Mouse (Mus musculus) neural tube, embryonic 13.5 days (tissue): ENCODE measurements around the gene Ttc34. TPM values are rescaled to one million over a fixed set of nuclear protein-coding genes. Genes with fewer than 3 reads are reported as not detected.
A peak's percentile ranks its signal among the peaks of the same experiment; 100 is the strongest.

Experiments
- ATAC-seq: fragments of 200-750 bp; cut with Nextera tagmentation; 2 replicates; pipeline ENCODE4 v1.8.0; 2017; ENCODE audit warnings: low read depth, mild to moderate bottlenecking, moderate TSS enrichment, moderate library complexity
- H3K27ac ChIP-seq: fragments of 300-500 bp; sonication (generic); replicated peaks from 2 replicates; pipeline ENCODE4 v1.5.1; 2015; ENCODE audit warnings: moderate library complexity, mild to moderate bottlenecking, inconsistent platforms
- H3K27me3 ChIP-seq: fragments of 300-500 bp; sonication (generic); 2 replicates; pipeline ENCODE4 v1.6.1; 2015; ENCODE audit warnings: mild to moderate bottlenecking, inconsistent platforms
- H3K36me3 ChIP-seq: fragments of 300-500 bp; sonication (generic); 2 replicates; pipeline ENCODE4 v1.6.1; 2015; ENCODE audit warnings: mild to moderate bottlenecking, inconsistent platforms
- H3K4me1 ChIP-seq: fragments of 300-500 bp; sonication (generic); replicated peaks from 2 replicates; pipeline ENCODE4 v1.6.1; 2015; ENCODE audit warnings: inconsistent platforms
- H3K4me2 ChIP-seq: fragments of 300-500 bp; sonication (generic); 2 replicates; pipeline ENCODE4 v1.6.1; 2015; ENCODE audit warnings: inconsistent platforms, mild to moderate bottlenecking, moderate library complexity
- H3K4me3 ChIP-seq: fragments of 300-500 bp; sonication (generic); 2 replicates; pipeline ENCODE4 v1.5.1; 2015; ENCODE audit warnings: mild to moderate bottlenecking, inconsistent platforms
- H3K9ac ChIP-seq: fragments of 300-500 bp; sonication (generic); 2 replicates; pipeline ENCODE4 v1.6.1; 2015; ENCODE audit warnings: moderate library complexity, mild to moderate bottlenecking, inconsistent platforms
- H3K9me3 ChIP-seq: fragments of 300-500 bp; sonication (generic); 2 replicates; pipeline ENCODE4 v1.6.1; 2016; ENCODE audit warnings: inconsistent platforms
- WGBS: fragments of 180-500 bp; shearing (Covaris S2); methylation state at CpG from one replicate; pipeline ENCODE4 v1.1.7; 2015; 5-methylcytosine and 5-hydroxymethylcytosine counted together
- polyA plus RNA-seq: library from polyadenylated mRNA; unstranded; fragments of >200 nt; fragmentation: Nextera tagmentation; extraction: Ambion mirVana; gene quantifications from 2 replicates; pipeline ENCODE4 v1.2.1, GENCODE M21; 2015

Gene Ttc34
- polyA plus RNA-seq, 1 experiment from 2014 or later = 0.52 TPM

DNA sequence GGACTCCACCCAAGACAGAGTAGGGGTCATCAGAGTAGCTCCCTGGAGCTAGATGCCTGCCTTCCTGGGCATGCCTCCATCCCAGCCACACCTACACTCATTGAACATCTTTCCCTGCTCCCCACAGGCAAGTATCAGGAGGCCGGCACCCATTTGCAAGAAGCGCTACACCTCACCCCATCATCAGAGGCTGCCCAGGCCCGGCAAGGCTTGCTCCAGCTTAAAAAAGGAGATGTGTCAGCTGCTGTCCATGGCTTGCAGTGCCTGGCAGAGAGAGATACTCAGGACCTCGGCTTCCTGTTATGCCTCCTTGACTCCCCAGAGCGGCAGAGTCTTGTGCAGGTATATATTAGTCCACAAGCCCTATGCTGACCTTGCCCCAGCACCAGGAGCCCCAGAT lies 24.7 kb downstream of the Ttc34 start:
- no peak for ATAC-seq
- Histone ChIP-seq H3K27ac (no peak overlapping the region), H3K4me1 (peaks cover 14% of the 10 kb centered on the region), H3K4me3 (no peak overlapping the region), H3K36me3 (no peaks in the 10 kb centered on the region), H3K27me3 (peaks cover 5% of the 10 kb centered on the region), H3K9ac (no peak overlapping the region), H3K4me2 (no peak overlapping the region), H3K9me3 (no peaks in the 10 kb centered on the region)
- 72% methylated on average over 5 of the region's 5 CpGs for WGBS

- H3K4me2 ChIP-seq = no peak overlapping the region; the same call in 1 of the 2 replicates
Measured at GRCm38 (mm10) chr4:154863436-154863935, 26.2 kb downstream of the Ttc34 start.

DNA sequence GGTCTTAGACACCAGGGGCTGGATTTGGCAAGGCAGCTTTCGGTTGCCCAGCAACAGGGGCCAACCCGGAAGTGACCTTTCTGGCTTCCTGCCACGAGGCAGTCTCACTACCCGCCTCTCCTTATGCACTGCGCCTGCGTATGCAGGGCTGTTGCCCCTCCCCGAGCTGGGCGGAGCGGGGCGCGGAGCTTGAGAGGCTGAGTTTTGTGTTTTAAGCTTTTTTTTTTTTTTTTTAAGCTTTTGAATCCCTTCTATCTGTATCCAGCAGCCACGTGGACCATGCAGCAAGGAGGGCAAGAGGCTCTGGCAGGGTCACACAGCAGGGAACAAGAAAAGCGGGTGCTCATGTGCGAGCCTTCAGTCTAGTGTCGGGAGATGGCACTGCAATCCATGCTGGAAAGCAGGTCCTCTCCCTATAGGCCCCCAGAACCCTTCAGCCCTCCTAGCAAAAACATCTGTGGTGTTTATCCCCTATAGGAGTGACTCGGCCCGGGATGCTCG lies 27.1 kb downstream of the Ttc34 start:
- WGBS = under 1% methylated on average over 18 of the region's 18 CpGs

More at GRCm38 (mm10) chr4:154863436-154863935, 26.2 kb downstream of the Ttc34 start:
- ATAC-seq = no peak
- no peak overlapping the region for H3K4me3 ChIP-seq
- no peaks in the 10 kb centered on the region for H3K36me3 ChIP-seq
- H3K27me3 ChIP-seq = peaks cover 9% of the 10 kb centered on the region
- 0 out of 2 replicates have a peak overlapping the region, but pooled peaks have one; percentile 83 for H3K27ac ChIP-seq
- H3K9ac ChIP-seq = peak overlapping the region; percentile 47; the same call in 1 of the 2 replicates
- H3K4me1 ChIP-seq = peaks cover 14% of the 10 kb centered on the region
- WGBS = 85% methylated on average over 3 of the region's 3 CpGs
- no peaks in the 10 kb centered on the region for H3K9me3 ChIP-seq

GRCm38 (mm10) chr4:154864961-154865760 lies 27.9 kb downstream of the Ttc34 start:
- Histone ChIP-seq H3K4me3 (peak overlapping the region; percentile 40; the same call in 1 of the 2 replicates), H3K9ac (peak overlapping the region; percentile 72), H3K27me3 (peaks cover 7% of the 10 kb centered on the region; the same call in 1 of the 2 replicates), H3K4me2 (peak overlapping the region; percentile 61), H3K27ac (peak overlapping the region; percentile 83), H3K9me3 (no peaks in the 10 kb centered on the region), H3K36me3 (no peaks in the 10 kb centered on the region), H3K4me1 (peaks cover 14% of the 10 kb centered on the region)
- no peak for ATAC-seq
- WGBS = 88% methylated on average over 18 of the region's 18 CpGs

More for the DNA sequence above, 27.1 kb downstream of the Ttc34 start:
- Histone ChIP-seq H3K36me3 (no peaks in the 10 kb centered on the region), H3K4me1 (peaks cover 14% of the 10 kb centered on the region), H3K27me3 (peaks cover 7% of the 10 kb centered on the region; the same call in 1 of the 2 replicates), H3K27ac (peak overlapping the region; percentile 83), H3K9ac (peak overlapping the region; percentile 72), H3K4me3 (peak overlapping the region; percentile 40), H3K9me3 (no peaks in the 10 kb centered on the region), H3K4me2 (peak overlapping the region; percentile 61)
- ATAC-seq = peak; percentile 91

DNA sequence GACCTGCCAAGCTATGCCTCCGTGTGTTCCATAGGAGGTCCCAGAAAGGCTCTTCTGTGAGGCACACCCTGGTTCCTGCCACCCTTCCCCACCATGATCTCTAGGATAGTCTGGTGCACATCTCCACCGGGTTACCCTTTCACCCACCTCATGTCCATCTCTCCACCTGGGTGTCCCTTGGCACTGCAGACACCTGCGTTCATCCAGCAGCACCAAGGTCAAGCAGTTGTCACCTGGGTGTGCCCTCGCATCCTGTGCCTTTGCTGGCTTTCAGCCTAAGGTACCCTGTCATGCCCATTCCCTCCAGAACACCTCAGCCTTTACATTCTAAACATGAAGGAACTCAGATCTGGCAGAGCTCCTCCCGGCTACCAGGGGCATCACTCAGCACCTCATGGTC lies 29.1 kb downstream of the Ttc34 start:
- ATAC-seq = no peak
- WGBS = 93% methylated on average over 5 of the region's 5 CpGs
- H3K4me2 ChIP-seq = no peak overlapping the region

DNA sequence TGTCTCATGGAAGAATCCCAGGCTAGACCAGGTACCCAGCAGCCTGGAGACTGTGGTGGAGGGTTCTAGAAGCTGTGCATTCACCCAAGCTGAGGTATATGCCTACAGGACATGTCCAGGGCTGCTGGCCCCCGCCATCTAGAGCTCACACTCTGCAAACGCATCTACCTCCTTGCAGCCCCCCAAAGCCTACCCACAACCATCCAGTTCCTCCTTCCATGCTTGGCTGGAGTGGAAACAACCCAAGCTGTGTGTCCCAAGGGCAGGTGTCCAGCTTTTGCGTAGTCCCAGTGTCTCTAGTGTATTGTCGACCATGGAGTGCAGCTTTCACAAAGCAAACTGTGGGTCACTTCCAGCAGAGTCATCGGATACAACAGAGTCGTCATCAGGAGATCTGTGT lies 30.0 kb downstream of the Ttc34 start:
- H3K27me3 ChIP-seq = peaks cover 22% of the 10 kb centered on the region
- peaks cover 20% of the 10 kb centered on the region for H3K4me1 ChIP-seq
- no peak overlapping the region for H3K4me2 ChIP-seq
- no peak for ATAC-seq
- H3K4me3 ChIP-seq = no peak overlapping the region
- H3K9ac ChIP-seq = no peak overlapping the region
- no peaks in the 10 kb centered on the region for H3K9me3 ChIP-seq
- H3K36me3 ChIP-seq = no peaks in the 10 kb centered on the region
- H3K27ac ChIP-seq = no peak overlapping the region
- 80% methylated on average over 6 of the region's 6 CpGs for WGBS

More for the DNA sequence above, 29.1 kb downstream of the Ttc34 start:
- Histone ChIP-seq H3K27ac (no peak overlapping the region), H3K4me3 (no peak overlapping the region), H3K9ac (no peak overlapping the region), H3K36me3 (no peaks in the 10 kb centered on the region), H3K4me1 (peaks cover 14% of the 10 kb centered on the region), H3K9me3 (no peaks in the 10 kb centered on the region), H3K27me3 (peaks cover 16% of the 10 kb centered on the region; the same call in 1 of the 2 replicates)

DNA sequence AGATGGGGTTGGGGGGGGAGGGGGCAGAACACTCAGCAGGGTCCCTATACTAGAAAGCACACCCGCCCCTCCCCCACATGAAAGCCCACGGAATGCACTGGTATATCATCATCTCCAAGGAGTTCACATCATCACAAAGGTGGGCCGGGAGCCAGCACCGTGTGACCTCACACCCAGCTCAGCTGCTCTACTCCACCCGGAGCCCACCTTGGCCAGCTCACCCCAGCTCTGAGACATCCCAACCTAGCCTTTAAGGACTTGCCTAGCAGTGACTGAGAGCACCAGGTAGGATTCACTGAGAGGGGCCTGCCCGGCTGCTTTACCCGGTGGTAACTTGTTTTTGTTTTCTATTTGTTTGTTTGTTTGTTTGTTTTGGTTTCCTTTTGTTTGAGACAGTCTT lies 32.2 kb downstream of the Ttc34 start, which contains the start of gene Mmel1:
TSS of gene Mmel1 (plus strand) at position 146 of the 400 bp plus-strand sequence.
- no peak within 1 kb of the TSS for H3K4me2 ChIP-seq
- WGBS = 90% methylated on average over 7 of the region's 7 CpGs
- H3K36me3 ChIP-seq = no peaks in the 10 kb centered on the region
- peaks cover 14% of the 10 kb centered on the region for H3K4me1 ChIP-seq
- ATAC-seq = no peak
- H3K27ac ChIP-seq = no peak within 1 kb of the TSS
- no peak within 1 kb of the TSS for H3K4me3 ChIP-seq
- peaks cover 30% of the 10 kb centered on the region for H3K27me3 ChIP-seq
- 0 out of 2 replicates have a peak within 1 kb of the TSS, but pooled peaks have one; percentile 3 for H3K9ac ChIP-seq
- H3K9me3 ChIP-seq = no peaks in the 10 kb centered on the region

DNA sequence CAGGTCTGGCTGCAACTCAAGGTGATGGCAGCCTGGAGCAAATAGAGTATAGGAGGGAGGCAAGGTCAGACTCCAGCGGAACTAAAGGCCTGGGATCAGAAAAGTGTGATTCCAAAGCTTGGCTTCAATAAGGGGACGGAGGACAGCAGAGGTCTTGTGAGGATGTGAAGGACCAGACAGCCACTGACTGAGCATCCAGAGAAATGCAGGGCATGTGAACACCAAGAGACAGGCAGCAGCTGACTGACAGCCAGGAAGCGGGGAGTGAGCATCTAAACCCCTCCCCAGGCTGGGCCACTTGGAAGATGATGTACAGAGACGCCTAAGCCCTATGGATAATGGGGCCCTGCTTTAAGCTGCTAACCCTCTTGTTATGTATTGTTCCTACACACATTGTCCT lies 33.5 kb downstream of the Ttc34 start:
- peaks cover 6% of the 10 kb centered on the region; the same call in 1 of the 2 replicates for H3K4me1 ChIP-seq
- H3K9me3 ChIP-seq = no peaks in the 10 kb centered on the region
- ATAC-seq = no peak
- no peaks in the 10 kb centered on the region for H3K36me3 ChIP-seq
- H3K4me3 ChIP-seq = no peak overlapping the region
- no peak overlapping the region for H3K9ac ChIP-seq
- WGBS = 80% methylated on average over 4 of the region's 4 CpGs
- H3K27me3 ChIP-seq = peaks cover 34% of the 10 kb centered on the region
- no peak overlapping the region for H3K4me2 ChIP-seq
- H3K27ac ChIP-seq = no peak overlapping the region

GRCm38 (mm10) chr4:154871757-154872251 lies 34.5 kb downstream of the Ttc34 start:
- peak overlapping the region; percentile 13 for H3K4me3 ChIP-seq

GRCm38 (mm10) chr4:154873186-154873585 lies 35.9 kb downstream of the Ttc34 start:
- no peak overlapping the region for H3K27ac ChIP-seq
- H3K27me3 ChIP-seq = peaks cover 37% of the 10 kb centered on the region
- H3K4me2 ChIP-seq = no peak overlapping the region
- no peaks in the 10 kb centered on the region for H3K36me3 ChIP-seq
- H3K4me3 ChIP-seq = no peak overlapping the region
- H3K4me1 ChIP-seq = peaks cover 7% of the 10 kb centered on the region
- 81% methylated on average over 6 of the region's 6 CpGs for WGBS
- no peaks in the 10 kb centered on the region for H3K9me3 ChIP-seq
- no peak for ATAC-seq
- H3K9ac ChIP-seq = no peak overlapping the region

More at GRCm38 (mm10) chr4:154871757-154872251, 34.5 kb downstream of the Ttc34 start:
- no peaks in the 10 kb centered on the region for H3K9me3 ChIP-seq
- peak overlapping the region; percentile 48 for H3K9ac ChIP-seq
- no peak overlapping the region for H3K27ac ChIP-seq
- peak; percentile 61; the same call in 1 of the 2 replicates for ATAC-seq
- peak overlapping the region; percentile 34 for H3K4me2 ChIP-seq
- H3K27me3 ChIP-seq = peaks cover 41% of the 10 kb centered on the region
- H3K36me3 ChIP-seq = no peaks in the 10 kb centered on the region
- peaks cover 6% of the 10 kb centered on the region; the same call in 1 of the 2 replicates for H3K4me1 ChIP-seq
- WGBS = 3% methylated on average over 13 of the region's 13 CpGs

- ATAC-seq = peak; percentile 98
Measured at GRCm38 (mm10) chr4:154877864-154878548, 40.7 kb downstream of the Ttc34 start.

More at GRCm38 (mm10) chr4:154877864-154878548, 40.7 kb downstream of the Ttc34 start:
- H3K4me3 ChIP-seq = peak overlapping the region; percentile 36
- WGBS = 15% methylated on average over 16 of the region's 18 CpGs
- H3K27ac ChIP-seq = peak overlapping the region; percentile 70
- peak overlapping the region; percentile 70 for H3K9ac ChIP-seq
- peaks cover 17% of the 10 kb centered on the region; the same call in 1 of the 2 replicates for H3K27me3 ChIP-seq
- peaks cover 7% of the 10 kb centered on the region for H3K4me1 ChIP-seq
- no peaks in the 10 kb centered on the region for H3K36me3 ChIP-seq
- H3K9me3 ChIP-seq = no peaks in the 10 kb centered on the region
- peak overlapping the region; percentile 61 for H3K4me2 ChIP-seq
